Mouse (Mus musculus) layer of hippocampus, adult 8-10 months (tissue): ENCODE data around the gene Gzmm. TPM values are rescaled to one million over a fixed set of nuclear protein-coding genes. Genes with fewer than 3 reads are reported as not detected.

Experiments used
- DNase-seq, 2 experiments: peaks; one replicate each; pipeline ENCODE4 v3.0.0; 2022; ENCODE audit warnings: low spot score in 2 of 2
- total RNA-seq, 4 experiments: library from RNA; stranded (reverse); gene quantifications; 2 replicates each; pipeline ENCODE4 v1.2.4; 2022

The Gzmm gene
- total RNA-seq, 4 experiments from 2014 or later, result 2.3 to 3.5 (median 3.3) TPM

DNA sequence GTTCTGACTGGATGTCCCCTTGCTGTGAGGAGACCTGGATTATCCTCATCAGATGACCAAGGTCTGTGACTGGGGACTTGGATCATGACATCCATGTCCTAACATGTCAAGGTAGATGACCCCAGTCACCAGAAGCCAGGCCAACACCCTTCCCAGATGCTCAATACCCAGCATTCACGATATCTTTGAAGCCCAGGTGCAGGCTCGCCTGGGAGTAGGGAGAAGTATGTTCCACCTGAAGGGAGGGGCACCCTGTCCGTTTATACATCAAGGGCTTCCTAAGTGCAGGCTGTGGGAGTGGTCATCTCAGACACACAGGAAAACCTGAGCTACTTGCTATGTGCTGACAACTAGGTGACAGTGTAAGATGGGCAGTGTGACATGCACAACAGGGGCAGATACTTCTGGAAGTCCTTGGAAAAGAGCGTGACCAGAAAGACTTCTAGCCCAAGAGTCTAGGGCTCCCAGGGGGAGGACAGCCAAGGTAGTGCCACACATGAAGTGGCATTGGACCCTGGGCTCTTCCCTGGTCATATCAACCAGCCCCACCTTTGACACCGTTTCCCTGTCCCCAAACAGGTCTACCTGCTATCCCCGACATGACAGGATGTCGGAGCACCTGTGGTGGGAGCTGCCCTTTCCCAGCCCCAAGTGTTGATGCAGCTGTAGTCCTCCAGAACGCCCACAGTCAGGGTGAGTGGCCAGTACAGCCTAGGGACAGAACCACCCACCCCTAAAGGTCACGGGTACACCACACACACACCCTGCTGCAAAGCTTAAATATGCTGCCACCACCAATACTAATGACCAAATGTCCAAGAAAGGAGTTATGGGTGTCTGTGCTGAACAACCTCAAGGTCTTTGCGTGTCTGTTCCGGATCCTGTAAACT lies 8.0 kb upstream of the Gzmm start:
- no peak for DNase-seq

DNA sequence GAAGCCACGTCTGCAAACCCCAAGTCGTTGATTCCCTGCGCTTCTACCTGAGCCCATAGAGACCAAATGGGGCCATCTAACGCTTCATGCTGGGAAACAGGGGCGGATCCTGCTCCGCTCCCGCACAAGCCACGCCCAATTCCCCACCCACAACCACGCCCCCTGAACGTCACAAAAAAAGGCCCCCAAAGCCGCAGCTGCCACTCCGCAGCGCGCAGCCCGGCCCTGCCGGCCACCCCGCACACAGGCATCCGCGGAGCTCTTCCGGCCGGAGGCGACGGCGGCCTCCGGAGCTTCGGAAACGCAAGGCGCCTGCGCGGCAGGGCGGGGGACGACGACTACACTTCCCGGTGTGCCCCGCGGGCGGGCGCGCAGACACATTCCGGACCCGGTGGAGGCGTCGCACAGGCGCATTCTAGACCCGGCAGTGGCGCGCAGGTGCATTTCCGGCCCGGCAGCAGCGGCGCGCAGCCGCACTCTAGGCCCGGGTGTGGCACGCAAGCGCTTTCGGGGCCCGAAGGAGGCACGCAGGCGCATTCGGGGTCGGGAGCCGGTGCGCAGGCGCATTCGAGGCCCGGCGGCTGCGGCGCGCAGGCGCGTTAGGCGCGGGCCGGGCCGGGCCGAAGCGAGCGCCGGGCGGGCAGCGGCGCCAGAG lies 7.1 kb upstream of the Gzmm start, which contains the start of gene Cdc34:
Cdc34 (plus strand) TSS at position 605 of the 655 bp plus-strand sequence.
- peak; percentile 99 to 100 for DNase-seq

DNA sequence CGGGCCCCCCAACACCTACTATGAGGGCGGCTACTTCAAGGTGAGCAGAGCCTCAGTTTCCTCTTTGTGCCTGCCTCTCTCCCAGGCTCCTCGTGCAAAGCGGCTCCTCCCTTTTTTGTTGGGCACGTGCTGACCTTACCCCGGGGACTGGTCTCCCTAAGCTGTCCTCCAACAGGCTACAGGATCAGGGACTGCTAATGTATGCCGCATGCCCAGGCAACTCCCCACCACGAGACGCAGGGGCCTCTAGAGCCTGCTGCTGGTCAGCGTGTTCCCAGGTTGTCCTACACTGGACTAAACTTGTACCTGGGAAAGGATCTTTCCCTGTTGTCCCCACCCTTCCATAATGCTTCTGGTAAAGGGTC lies 6.3 kb upstream of the Gzmm start:
- no peak for DNase-seq

- DNase-seq, result no peak
Observed at GRCm38 (mm10) chr10:79682916-79683582, 5.8 kb upstream of the Gzmm start.

DNA sequence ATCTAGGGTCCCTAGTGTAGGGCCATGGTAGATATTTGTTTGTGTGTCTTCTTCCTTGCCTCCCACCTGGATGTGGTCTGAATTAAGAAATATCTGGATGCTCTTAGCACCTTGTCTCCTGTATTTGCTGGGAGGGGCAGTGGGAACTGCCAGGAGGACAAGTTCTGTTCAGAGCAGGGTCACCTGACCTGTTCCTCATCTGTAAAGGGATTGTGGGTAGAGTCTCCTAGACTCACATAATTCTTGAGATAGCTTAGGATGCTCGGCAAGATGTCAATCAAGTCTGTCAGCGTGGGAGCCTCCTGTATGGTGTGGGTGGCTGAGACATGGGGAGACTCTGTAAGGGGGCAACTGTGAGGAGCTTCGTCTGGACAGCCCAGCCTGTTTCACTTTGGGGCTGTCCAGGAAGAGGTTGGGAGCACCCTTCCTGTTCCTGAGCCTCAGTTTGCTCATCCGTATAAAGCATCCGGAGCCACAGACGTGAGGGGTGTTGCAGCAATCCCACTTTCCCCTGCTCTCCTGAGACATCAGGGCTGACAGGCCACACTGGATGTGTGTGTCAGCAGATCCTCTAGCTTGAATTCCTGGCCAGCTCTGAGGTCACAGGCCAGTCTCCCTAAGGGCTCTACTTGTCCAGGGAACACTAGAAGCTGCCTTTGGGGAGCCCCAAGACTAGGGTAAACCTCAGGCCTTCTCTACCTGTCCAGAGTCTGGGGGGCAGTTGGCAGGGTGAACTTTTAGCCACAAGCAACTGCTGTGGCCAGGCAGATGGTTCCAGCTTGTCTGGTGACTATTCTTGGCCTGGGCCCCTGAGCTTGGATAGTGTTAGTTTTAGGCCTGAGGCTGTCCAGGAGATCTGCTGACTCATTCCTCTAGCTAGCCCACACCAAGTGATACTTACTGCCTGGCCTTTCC lies 4.8 kb upstream of the Gzmm start:
- DNase-seq, result no peak

GRCm38 (mm10) chr10:79684770-79685600 lies 3.8 kb upstream of the Gzmm start:
- no peak for DNase-seq

DNA sequence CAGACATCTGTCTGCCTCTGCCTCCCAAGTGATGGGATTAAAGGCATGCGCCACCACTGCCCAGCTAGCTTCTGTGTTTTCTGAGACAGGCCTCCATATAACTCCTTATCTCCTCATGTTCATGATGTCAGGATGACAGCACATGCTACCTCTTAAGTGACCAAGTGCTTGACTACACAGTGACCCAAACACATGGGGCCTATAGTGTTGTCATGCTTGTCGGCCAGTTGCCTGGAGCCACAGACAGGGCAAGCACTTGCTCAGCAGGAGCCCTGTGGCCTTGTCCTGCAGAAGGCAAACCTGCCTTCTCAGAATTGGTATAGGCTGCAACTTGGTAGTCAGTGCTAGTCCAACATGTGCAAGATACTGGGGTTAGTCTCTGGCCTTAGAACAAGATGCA lies 2.6 kb upstream of the Gzmm start:
- no peak for DNase-seq

DNA sequence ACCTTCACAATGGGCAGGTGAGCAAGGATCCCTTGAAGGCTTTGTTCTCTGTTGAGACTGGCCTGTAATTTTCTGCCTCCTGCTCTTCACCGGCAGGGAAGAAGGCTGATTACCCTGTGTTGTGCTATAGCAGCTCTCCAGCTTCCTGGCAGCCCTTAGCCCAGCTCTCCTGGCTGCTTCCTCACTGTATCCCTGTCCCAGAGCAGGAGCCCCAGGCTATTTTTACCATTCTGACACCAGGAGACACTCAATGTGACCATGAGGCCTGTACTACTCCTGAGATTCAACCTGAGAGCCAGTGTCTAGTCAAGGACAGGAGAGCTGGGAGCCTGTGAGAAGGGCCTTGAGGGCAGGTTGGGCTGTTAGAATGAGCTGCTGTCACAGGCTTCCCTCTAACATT lies 2.1 kb upstream of the Gzmm start:
- no peak for DNase-seq

DNA sequence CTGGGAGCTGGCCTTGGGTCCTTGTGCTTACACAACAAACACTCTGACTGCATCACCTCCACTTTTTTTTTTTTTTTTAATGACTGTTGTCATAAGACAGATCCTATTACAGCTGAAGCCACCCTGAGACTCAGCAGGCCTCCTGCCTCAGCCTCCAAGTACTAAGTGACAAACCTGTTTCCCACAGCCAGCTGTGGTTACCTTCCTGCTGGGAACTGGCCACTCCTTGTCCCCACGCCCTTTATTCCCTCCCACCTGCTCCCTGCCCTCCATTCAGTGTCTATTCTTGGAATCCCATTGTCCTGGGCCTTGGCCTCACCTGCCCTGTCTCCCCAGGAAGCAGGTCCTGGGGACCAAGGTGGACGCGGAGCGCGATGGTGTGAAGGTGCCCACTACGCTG lies 1.3 kb upstream of the Gzmm start:
- DNase-seq, result no peak

GRCm38 (mm10) chr10:79689178-79689577 lies 358 bp downstream of the Gzmm start:
- DNase-seq, result no peak

DNA sequence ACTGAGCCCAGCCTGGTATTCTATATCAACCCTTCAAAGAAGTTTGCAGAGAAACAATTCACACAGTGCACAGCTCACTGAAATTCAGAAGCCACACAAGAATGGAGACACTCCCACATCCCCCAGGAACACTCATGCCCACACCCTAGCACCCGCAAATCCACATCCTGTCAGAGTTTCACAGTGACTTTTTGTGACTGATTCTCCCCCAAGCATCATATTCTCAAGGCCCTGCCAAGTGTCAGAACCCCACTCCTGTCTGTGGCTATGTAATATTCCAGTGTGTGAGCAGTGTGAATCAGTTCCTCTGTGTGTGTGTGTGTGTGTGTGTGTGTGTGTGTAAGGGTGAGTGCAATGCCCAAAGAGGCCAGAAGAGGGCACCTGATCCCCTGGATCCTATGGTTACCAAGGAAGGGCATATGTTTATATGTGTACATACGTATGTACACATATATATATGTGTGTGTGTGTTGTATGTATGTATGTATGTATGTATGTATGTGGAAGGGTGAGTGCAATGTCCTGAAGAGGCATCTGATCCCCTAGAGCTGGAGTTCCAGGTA lies 3.2 kb downstream of the Gzmm start:
- DNase-seq, result no peak

- no peak for DNase-seq
Observed at GRCm38 (mm10) chr10:79693580-79694378, 5.0 kb downstream of the Gzmm start.

DNA sequence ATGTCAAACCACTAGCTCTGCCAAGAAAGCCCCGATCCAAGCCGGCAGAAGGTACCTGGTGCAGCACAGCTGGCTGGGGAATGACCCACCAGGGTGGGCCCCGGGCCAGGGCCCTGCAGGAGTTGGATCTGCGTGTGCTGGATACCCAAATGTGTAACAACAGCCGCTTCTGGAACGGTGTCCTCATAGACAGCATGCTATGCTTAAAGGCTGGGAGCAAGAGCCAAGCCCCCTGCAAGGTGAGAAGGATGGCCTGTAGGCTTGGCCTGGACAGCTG lies 5.5 kb downstream of the Gzmm start:
- no peak for DNase-seq

GRCm38 (mm10) chr10:79695231-79696128 lies 6.7 kb downstream of the Gzmm start:
- peak in 1 of 2 experiments; percentile 65 for DNase-seq

DNA sequence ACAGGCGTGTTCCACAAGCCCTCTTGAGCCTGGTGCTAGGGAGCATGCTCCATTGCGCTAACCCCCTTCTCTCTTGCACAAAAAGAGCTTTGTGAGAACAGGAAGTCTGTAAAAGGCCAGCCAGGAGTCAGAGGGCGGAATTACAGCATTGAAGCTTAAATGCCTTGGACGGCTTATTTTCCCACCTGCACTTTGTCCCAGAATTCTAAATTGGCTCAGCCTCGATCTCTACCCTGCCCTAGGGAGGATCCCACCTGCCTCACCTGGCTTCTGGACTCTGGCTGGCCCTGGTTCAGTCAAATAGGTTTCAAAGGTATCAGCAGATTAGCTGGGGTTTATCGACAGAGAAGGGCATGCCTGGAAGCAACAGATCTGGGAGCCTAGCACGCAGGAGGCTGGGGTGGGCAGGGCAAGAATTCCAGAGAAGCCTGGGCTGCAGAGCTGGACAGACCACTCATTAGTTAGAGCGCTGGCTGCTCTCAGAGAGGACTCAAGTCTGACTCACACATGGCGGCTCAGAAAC lies 7.4 kb downstream of the Gzmm start:
- no peak for DNase-seq

DNA sequence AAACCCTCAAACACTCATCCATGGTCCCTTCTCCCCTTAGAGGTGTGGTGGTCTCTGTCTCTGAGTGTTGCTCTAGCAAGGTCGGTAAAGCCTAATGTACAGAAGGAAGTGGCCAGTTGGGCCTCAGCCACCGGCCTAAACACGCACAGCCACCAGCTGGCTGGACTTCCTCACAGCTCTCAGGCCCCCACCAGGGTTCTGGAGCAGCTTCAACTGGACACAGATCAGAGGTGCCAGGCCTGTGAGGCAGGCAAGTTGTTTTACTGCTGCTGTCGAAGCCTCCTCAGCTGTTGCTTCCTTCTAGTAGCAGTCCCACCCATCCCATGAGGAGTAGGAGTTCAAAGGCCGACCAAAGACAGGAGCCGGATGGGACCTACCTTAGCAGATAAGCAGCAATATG lies 9.1 kb downstream of the Gzmm start:
- no peak for DNase-seq

DNA sequence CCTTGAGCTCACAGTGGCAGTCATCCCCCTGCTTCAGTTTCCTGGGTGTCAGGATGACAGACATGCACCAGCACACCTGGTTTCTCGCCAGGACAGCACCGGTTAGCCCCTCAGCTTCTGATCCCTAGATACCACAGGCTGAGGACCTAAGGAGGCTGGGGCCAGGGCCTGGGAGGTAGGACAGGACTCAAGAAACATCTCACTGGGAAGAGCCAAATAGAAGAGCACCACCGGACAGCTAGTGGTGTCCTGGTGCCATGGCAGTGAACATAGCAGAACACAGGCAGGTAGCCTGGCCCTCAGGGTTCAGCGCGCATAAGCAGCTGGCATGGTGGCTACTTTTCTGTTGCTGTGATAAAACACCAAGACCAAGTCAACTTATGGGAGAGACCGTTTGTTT lies 9.6 kb downstream of the Gzmm start:
- DNase-seq, result no peak

- DNase-seq, result no peak
Observed at GRCm38 (mm10) chr10:79700676-79701075, 11.9 kb downstream of the Gzmm start.
